Mouse (Mus musculus): ENCODE results near the gene Mettl7a1.

DNA sequence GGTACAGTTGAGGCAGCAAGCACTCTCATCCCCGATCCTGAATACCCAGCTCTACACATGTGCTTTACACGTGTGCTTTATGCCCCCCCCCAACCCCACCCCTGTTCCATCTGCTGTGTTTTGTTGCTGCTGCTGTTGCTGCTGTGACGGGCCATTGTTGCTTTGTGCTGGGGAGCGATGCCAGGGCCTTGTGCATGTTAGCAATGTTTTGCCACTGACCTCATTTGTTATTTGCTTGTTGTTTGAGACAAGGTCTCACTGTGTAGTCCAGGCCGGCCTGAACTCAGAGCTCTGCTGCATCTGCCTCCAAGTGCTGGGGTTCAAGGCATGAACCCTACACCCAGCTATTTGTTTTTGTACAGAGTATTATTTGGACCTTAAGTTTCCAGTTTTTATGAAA is 13.1 kb upstream of the Mettl7a1 start:
- no peak for TF ChIP-seq POLR2A (IDR thresholded peaks at IDR 0.05; ENCODE audit: borderline replicate concordance, control insufficient read depth, low read depth, low read length)
- no peak for TF ChIP-seq CTCF (IDR thresholded peaks at IDR 0.05; ENCODE audit: control insufficient read depth, insufficient read depth, low read length)
